Mouse (Mus musculus): ENCODE results near the gene Ccdc180.
A peak's percentile ranks its signal among the peaks of the same experiment; 100 is the strongest.

Gene Ccdc180

GRCm38 (mm10) chr4:45911256-45911655 lies 21.2 kb downstream of the Ccdc180 start:
- no peak for DNase-seq (ENCODE audit: low spot score)

DNA sequence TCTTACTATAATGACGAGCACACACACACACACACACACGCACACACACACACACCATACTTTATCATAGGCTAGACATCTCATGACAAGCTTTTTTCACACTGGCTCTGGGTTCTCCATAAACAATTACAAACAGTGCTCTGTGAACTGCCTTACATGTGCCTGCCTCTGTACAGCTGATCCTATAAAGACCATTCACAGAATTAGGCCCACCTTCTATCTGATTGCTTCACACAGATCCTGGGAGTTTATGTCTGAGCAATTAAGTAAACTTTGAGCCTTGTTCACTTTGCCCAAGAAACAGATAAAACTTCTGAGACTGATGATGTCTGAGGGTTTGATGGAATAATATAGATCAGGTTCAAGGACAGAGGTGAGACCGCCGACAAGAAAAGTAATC lies 21.8 kb downstream of the Ccdc180 start:
- DNase-seq (ENCODE audit: low spot score) = no peak

DNA sequence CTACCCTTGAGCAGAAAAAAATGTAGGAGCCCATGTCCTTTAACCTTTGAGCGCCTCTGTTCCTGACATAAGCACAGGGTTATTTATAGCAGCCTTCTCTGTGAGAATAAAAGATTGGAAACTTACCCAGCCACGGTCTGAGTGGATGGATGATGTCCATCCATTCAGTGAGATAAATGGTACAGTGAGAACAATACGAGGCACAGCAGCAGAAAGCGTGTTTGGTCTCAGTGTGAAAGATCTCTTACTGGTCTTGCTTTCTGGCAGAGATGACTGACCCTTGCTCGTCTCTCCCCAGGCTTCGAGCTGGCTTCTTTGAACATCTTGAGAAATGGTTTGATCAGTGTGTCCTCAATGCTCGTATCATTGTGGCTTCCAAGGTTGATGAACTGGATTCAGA lies 27.0 kb downstream of the Ccdc180 start:
- DNase-seq (ENCODE audit: low spot score) = no peak

- DNase-seq (ENCODE audit: low spot score) = no peak
Measured at GRCm38 (mm10) chr4:45921663-45922435, 31.7 kb downstream of the Ccdc180 start.

DNA sequence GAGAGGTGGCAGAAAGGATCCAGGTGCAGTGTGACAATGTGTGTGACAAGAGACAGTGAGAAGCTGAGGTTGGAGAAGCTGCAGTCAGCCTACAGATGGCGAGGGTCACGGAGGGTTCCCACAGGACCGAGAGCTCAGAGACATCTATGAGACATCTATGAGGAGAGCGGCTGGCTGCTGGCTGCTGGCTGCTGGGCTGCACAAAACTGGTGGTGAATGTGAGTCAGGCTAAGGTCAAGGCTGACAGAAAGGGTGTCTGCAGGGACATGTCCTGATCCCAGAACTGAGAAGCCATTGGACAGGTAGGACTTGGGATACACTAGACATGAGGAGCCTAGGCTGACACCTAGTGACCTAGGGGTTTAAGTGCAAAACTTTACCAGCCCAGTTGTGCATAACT lies 33.9 kb downstream of the Ccdc180 start:
- DNase-seq (ENCODE audit: low spot score) = no peak

GRCm38 (mm10) chr4:45928561-45928960 lies 38.5 kb downstream of the Ccdc180 start:
- DNase-seq (ENCODE audit: low spot score) = no peak

DNA sequence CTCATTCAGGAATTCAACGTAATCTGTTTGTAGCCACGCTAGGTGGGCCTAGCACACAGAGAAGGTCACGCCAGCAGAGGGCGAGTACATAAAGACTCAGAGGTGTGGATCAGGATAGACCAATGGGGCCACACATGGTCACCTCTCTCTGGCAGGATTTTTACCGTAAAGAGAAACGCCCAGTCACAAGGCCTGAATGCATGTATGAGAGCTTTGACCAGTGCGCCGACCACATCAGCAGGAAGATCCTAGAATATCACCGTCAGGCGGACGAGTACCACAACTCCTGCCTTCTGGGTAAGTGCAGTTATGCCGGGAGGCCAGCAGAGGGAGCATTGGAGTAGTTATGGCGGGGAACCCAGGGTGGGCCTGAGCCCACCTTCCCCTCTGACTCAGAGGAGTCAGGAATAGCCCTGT lies 51.5 kb downstream of the Ccdc180 start:
- peak; percentile 47 for DNase-seq (ENCODE audit: low spot score)

GRCm38 (mm10) chr4:45947729-45948128 lies 57.6 kb downstream of the Ccdc180 start:
- DNase-seq (ENCODE audit: low spot score) = no peak

DNA sequence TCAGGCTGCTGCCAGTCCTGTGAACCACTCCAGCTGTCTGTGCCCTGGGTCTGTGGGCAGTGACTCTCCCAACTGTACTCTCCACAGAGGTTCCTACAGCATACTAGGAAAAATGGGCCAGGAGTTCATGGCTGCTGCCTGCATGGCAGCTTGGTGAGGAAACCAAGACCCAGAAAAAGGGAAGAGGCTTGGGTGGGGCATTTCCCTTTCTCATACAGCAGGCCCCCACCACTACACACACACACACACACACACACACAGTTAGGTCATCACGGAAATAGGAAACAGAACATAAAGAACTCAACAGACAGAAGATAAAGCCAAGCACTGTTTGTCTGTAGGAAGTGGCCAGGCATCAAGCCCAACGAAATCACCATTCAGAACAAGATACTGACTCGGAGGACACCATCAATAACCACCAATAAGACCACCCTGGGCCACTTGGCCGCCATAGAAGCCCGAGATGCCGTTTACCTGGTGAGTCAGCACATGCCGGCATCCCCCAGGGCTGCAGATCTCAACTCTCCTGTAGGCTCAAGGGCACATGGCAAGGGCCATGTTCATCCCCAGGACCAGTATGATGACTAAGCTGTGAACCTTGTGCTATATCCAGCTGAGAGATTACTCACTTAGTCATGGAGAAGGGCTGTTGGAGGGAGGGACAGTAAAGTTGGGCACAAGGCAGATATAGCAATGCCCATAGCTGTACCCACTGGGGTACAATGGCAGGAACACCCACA lies 59.2 kb downstream of the Ccdc180 start:
- no peak for DNase-seq (ENCODE audit: low spot score)

DNA sequence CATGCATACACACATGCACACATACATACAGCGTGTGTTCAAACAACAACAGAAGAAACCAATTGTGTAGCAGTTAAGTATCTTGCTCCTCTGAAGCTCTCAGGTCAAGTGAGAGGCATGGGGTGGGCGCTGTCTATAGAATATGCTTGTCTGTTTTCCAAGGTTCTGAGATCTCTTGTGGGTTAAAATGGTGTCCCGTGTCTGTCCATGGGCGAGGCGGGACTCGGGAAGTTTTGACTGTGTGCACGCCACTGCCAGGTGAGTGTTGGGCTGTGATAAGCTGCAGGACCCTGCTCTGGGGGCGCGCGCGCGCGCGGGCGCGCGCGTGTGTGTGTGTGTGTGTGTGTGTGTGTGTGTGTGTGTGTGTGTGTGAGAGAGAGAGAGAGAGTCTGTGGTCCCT lies 61.7 kb downstream of the Ccdc180 start:
- no peak for DNase-seq (ENCODE audit: low spot score)

GRCm38 (mm10) chr4:45953025-45953919 lies 63.2 kb downstream of the Ccdc180 start:
- no peak for DNase-seq (ENCODE audit: low spot score)

DNA sequence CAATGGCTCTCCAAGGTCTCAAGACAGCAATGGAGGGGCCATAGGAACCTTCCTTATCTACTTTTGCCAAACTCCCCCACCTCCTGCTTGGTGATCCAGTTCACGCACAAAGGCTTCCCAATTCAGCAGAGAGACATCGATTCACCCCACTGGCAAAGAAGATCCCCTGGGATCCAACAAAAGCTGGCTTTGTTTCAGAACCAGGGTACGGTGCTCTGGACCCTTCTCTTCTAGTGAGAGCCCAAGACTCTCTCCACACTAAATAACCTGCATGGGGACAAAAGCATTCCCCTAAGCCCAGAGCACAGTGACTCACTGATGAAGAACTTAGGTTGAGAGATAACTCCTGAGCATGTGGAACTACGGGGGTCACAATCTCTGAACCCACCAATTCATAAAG lies 65.1 kb downstream of the Ccdc180 start:
- DNase-seq (ENCODE audit: low spot score) = no peak

DNA sequence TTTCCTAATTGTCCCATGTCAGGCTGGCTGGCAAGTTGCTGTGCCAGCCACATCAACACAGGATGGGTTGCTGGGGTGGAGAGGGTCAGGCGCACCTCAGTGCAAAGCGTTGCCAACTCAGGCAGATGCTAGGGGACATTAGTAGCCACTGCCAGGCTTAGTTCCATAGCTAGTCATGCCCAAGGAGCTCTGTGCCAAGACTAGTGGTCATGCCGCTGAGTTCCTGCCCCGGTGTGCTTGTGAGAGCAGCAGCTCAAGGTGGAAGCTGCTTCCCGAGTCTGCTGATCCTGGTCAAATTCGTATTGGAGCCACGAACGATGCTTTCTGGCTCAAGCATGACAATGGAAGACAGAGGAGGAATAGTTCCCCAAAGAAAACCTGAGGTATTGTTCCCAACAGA lies 66.0 kb downstream of the Ccdc180 start:
- DNase-seq (ENCODE audit: low spot score) = no peak

- DNase-seq (ENCODE audit: low spot score) = no peak
Measured at GRCm38 (mm10) chr4:45956706-45957105, 66.6 kb downstream of the Ccdc180 start.

DNA sequence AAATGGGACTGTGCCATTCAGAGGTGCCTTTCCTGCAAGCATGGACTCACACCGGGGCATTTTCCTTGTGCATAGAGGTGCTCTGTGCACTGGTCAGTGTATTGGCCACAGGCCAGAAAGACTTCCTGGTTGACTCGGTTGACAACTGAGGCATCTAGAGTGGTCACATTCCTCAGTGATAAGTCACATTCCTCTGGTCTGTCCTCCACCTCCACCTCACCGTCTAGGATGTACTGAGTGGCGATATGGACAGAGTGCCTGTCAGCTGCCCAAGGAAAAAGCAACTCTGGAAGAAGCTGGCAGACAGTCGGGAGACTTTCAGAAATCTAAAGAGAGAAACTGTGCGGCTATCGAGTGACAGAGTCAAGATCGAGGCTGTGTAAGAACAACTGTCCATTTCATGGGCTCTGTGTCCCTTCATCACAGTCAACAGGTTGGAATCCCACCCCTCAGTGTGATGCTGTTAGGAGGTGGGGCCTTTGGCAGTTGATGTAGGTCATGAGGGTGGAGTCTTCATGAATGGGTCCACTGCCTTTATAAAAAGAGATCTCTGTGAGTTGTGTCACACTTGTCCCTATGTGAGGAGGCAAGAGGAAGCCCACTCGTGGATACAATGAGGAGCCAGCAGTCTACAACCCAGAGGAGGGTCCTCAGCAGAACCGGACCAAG lies 74.8 kb downstream of the Ccdc180 start, which contains the start of gene Tdrd7:
Gene Tdrd7 (plus strand): TSS at position 564 of the 669 bp plus-strand sequence.
- DNase-seq (ENCODE audit: low spot score) = no peak

GRCm38 (mm10) chr4:45965737-45966447 lies 75.8 kb downstream of the Ccdc180 start:
- peak; percentile 12 for DNase-seq (ENCODE audit: low spot score)

- DNase-seq (ENCODE audit: low spot score) = no peak
Measured at GRCm38 (mm10) chr4:45966716-45967115, 76.6 kb downstream of the Ccdc180 start.

- DNase-seq (ENCODE audit: low spot score) = no peak
Measured at GRCm38 (mm10) chr4:45967479-45968341, 77.6 kb downstream of the Ccdc180 start.

DNA sequence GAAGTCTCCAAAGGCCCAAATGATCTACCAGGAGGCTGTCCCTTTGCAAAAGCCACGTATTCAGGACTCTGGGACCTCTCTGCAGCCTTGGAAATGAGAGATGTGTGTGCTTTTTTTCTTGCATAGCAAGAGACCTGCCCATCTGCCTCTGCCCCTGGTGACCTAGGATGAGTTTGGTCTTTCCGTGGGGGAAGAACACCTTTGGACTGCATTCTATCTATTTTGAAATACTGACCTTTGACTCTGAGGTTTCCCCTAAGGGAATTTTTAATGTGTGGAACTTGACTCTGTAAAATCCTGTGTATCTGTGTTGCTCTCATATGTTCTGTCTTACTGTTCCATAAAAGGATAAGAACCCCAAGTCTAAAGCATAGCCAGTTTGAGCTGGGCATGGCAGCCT lies 78.9 kb downstream of the Ccdc180 start:
- no peak for DNase-seq (ENCODE audit: low spot score)

GRCm38 (mm10) chr4:45970048-45970560 lies 80.0 kb downstream of the Ccdc180 start:
- no peak for DNase-seq (ENCODE audit: low spot score)

Data from ovary, postnatal 36 days (tissue).